ENCODE assay signal across 11 mouse cellular contexts in the genomic region with DNA sequence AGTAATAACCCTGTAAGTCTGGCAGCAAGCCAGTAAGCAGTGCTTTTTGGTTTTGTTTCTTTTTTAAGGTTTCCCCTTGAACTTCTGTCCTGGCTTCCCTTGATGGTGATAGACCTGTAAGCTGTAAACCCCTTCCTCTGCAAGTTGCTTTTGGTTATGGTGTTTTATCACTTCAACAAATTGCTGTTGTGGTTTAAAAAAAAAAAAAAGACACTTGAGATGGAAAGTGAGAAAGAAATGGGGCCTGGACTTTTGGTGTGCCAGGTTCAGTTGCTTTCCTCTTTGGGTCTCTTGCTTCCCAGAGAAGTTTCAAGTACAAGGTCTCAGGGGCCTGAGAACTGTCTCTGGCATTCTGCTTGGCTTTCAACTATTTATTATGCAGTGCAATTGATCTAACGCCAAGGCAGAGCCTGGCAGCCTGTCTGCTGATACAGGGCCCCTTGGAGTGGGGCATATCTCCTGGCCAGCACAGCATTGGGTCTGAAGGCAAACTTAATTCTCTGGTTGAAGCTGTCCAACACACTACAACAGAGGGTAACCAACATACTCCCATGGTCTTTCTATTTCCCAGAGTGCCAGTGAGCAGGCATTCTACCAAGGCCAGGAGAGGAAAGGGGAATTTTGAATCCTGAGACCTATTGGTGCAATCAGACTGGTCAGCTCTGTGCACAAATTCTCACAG. TPM values are rescaled to one million over a fixed set of nuclear protein-coding genes. Genes with fewer than 3 reads are reported as not detected.
A peak's percentile ranks its signal among the peaks of the same experiment; 100 is the strongest.
DNase-seq lines count a peak whose midpoint lies in the region; ATAC-seq lines count a peak whose summit lies in the region.
"Had no signal": no experiment of that assay in that cellular context is flagged by ENCODE, and none has a peak within 500 bp of the region (broad histone marks: within the 10 kb centered on the region; RNA-seq: fewer than 3 reads in every experiment).

No protein-coding gene starts in this region.

- no peak overlapping the region for H3K4me3 ChIP-seq in hindbrain, embryonic 15.5 days
- no peak overlapping the region for H3K4me3 ChIP-seq in hindbrain, embryonic 12.5 days
- H3K4me3 ChIP-seq: neural tube, embryonic 12.5 days had no signal

- no peak overlapping the region for H3K4me2 ChIP-seq in hindbrain, embryonic 15.5 days
- no peak overlapping the region for H3K4me2 ChIP-seq in hindbrain, embryonic 12.5 days (replicated peaks)
- H3K4me2 ChIP-seq: neural tube, embryonic 12.5 days had no signal

- peak overlapping the region; percentile 49 for H3K27ac ChIP-seq in hindbrain, embryonic 15.5 days (replicated peaks)
- no peak overlapping the region for H3K27ac ChIP-seq in hindbrain, embryonic 12.5 days
- H3K27ac ChIP-seq: neural tube, embryonic 12.5 days had no signal

- no peak overlapping the region for H3K9ac ChIP-seq in hindbrain, embryonic 15.5 days
- H3K9ac ChIP-seq in hindbrain, embryonic 12.5 days, result no peak overlapping the region
- H3K9ac ChIP-seq: neural tube, embryonic 12.5 days had no signal

- H3K36me3 ChIP-seq in hindbrain, embryonic 15.5 days, result peaks cover 24% of the 10 kb centered on the region
- H3K36me3 ChIP-seq in hindbrain, embryonic 12.5 days, result peaks cover 32% of the 10 kb centered on the region

- H3K9me3 ChIP-seq in hindbrain, embryonic 15.5 days, result no peaks in the 10 kb centered on the region
- H3K9me3 ChIP-seq in hindbrain, embryonic 12.5 days (replicated peaks), result no peaks in the 10 kb centered on the region
- H3K9me3 ChIP-seq: neural tube, embryonic 12.5 days had no signal

- H3K4me1 ChIP-seq in hindbrain, embryonic 15.5 days (replicated peaks), result peaks cover 14% of the 10 kb centered on the region; the same call in 1 of the 2 replicates
- H3K4me1 ChIP-seq in hindbrain, embryonic 12.5 days, result no peaks in the 10 kb centered on the region

- ATAC-seq in hindbrain, embryonic 15.5 days (ENCODE audit: low FRiP score, low read depth), result no peak
- ATAC-seq in hindbrain, embryonic 12.5 days (ENCODE audit: low FRiP score), result no peak
- ATAC-seq: Patski had no signal

- peak; percentile 68 for DNase-seq in adrenal gland, adult 2 months
- no peak for DNase-seq in adrenal gland, postnatal 4 days (ENCODE audit: low spot score in 2 of 2)
- peak; percentile 25 for DNase-seq in ovary, adult 18-20 months (ENCODE audit: low spot score)
- no peak for DNase-seq in ovary, postnatal 14 days (ENCODE audit: low spot score)
- no peak for DNase-seq in thymus, postnatal 10 days (ENCODE audit: low spot score in 2 of 2)
- DNase-seq in spleen, adult 12 weeks (ENCODE audit: low spot score), result no peak
- DNase-seq: thymus, postnatal 36 days had no signal

- no peaks in the 10 kb centered on the region for H3K27me3 ChIP-seq in hindbrain, embryonic 15.5 days
- H3K27me3 ChIP-seq in hindbrain, embryonic 12.5 days, result no peaks in the 10 kb centered on the region
- H3K27me3 ChIP-seq: neural tube, embryonic 12.5 days; Patski had no signal

- WGBS in hindbrain, embryonic 15.5 days, result 33% methylated on average over 1 of the region's 1 CpGs
- WGBS in hindbrain, embryonic 12.5 days, result 74% methylated on average over 1 of the region's 1 CpGs

RNA-seq across cellular contexts. Expression of a gene that starts 16.7 kb away (rescaled TPM):
- total RNA-seq in adrenal gland, adult 2 months (2021), result 100 to 1,000 TPM; 105 to 130 TPM
- 400 and 500 TPM in 2 replicates for polyA plus RNA-seq in adrenal gland, adult 2 months (2012; rRNA removed)
- total RNA-seq in adrenal gland, postnatal 4 days (2021), result 100 to 1,000 TPM; 144 to 161 TPM
- polyA plus RNA-seq in hindbrain, embryonic 15.5 days (2015; fragmentation: Nextera tagmentation; extraction: Ambion mirVana), result 125 and 134 TPM in 2 replicates
- 95.6 and 99.1 TPM in 2 replicates for polyA plus RNA-seq in hindbrain, embryonic 12.5 days (2016; fragmentation: Nextera tagmentation; extraction: Ambion mirVana)

RNA-seq across cellular contexts. Expression of a gene that starts 47.3 kb away (rescaled TPM):
- total RNA-seq in adrenal gland, adult 2 months (2021), result 10 to 100 TPM; 87.1 to 92.8 TPM
- 21.3 and 30.2 TPM in 2 replicates for polyA plus RNA-seq in adrenal gland, adult 2 months (2012; rRNA removed)
- total RNA-seq in adrenal gland, postnatal 4 days (2021), result 100 to 1,000 TPM in 1 of 2 experiments, 10 to 100 TPM in 1; 90.9 to 103 TPM
- 108 and 109 TPM in 2 replicates for polyA plus RNA-seq in hindbrain, embryonic 15.5 days (2015; fragmentation: Nextera tagmentation; extraction: Ambion mirVana)
- 81.5 and 86.2 TPM in 2 replicates for polyA plus RNA-seq in hindbrain, embryonic 12.5 days (2016; fragmentation: Nextera tagmentation; extraction: Ambion mirVana)

RNA-seq across cellular contexts. Expression of a gene that starts 54.3 kb away (rescaled TPM):
- 1 to 10 TPM; 2.9 to 5.2 TPM for total RNA-seq in adrenal gland, adult 2 months (2021)
- 2.4 and 2.5 TPM in 2 replicates for polyA plus RNA-seq in adrenal gland, adult 2 months (2012; rRNA removed)
- 10 to 100 TPM; 21.1 to 21.6 TPM for total RNA-seq in adrenal gland, postnatal 4 days (2021)
- 64.5 and 68.4 TPM in 2 replicates for polyA plus RNA-seq in hindbrain, embryonic 15.5 days (2015; fragmentation: Nextera tagmentation; extraction: Ambion mirVana)
- polyA plus RNA-seq in hindbrain, embryonic 12.5 days (2016; fragmentation: Nextera tagmentation; extraction: Ambion mirVana), result 89.8 and 102 TPM in 2 replicates

Comparison
In these comparisons a context has a peak if more than half of its experiments do, and no peak if none do; other contexts are left out.
1. DNase-seq: peak in adrenal gland, adult 2 months (single experiment) and ovary, adult 18-20 months (single experiment); none in adrenal gland, postnatal 4 days (0 of 2), ovary, postnatal 14 days (single experiment), thymus, postnatal 10 days (0 of 2) and spleen, adult 12 weeks (single experiment).
2. RNA of a gene that starts 54.3 kb away (polyA plus RNA-seq): 89.8 to 102 TPM in hindbrain, embryonic 12.5 days and 64.5 to 68.4 TPM in hindbrain, embryonic 15.5 days; 2.4 to 2.5 TPM in adrenal gland, adult 2 months; every median in the first group is over 10 times any median in the second.